Mouse (Mus musculus): Measurements from ENCODE around the gene Clcn2. TPM values are rescaled to one million over a fixed set of nuclear protein-coding genes. Genes with fewer than 3 reads are reported as not detected.

The Clcn2 gene
- 10 to 100 TPM; 15.2 to 26.5 TPM for total RNA-seq (2021)
- long read RNA-seq, experiment 1, transcript Clcn2-201 (24 exons, 3,128 nt) = major isoform, 11 of 23 reads
- long read RNA-seq, experiment 1, partial matches to known transcripts = 4 of 23 reads
- long read RNA-seq, experiment 1, other reads (novel, unspliced or antisense) = 8 of 23 reads
- long read RNA-seq, experiment 2, transcript Clcn2-201 (24 exons, 3,128 nt) = major isoform, 6 of 17 reads
- long read RNA-seq, experiment 2, partial matches to known transcripts = 1 of 17 reads
- long read RNA-seq, experiment 2, other reads (novel, unspliced or antisense) = 10 of 17 reads

GRCm38 (mm10) chr16:20717181-20717977 is at the start of gene Clcn2, which contains the start of gene Polr2h:
Gene Clcn2 (minus strand): TSS chr16:20717746.
Gene Polr2h (plus strand): TSS chr16:20717665.
- DNase-seq = peak; percentile 98

GRCm38 (mm10) chr16:20765244-20765643 is 47.7 kb upstream of the Clcn2 start:
- DNase-seq = peak; percentile 71

- peak; percentile 75 for DNase-seq
Observed at GRCm38 (mm10) chr16:20761681-20762080, 44.1 kb upstream of the Clcn2 start.

- no peak for DNase-seq
Observed at GRCm38 (mm10) chr16:20757385-20757784, 39.8 kb upstream of the Clcn2 start.

GRCm38 (mm10) chr16:20756052-20756451 is 38.5 kb upstream of the Clcn2 start:
- peak; percentile 62 for DNase-seq

- no peak for DNase-seq
Observed at GRCm38 (mm10) chr16:20750518-20750917, 33.0 kb upstream of the Clcn2 start.

GRCm38 (mm10) chr16:20746641-20747040 is 29.1 kb upstream of the Clcn2 start:
- DNase-seq = peak; percentile 71

GRCm38 (mm10) chr16:20739845-20740244 is 22.3 kb upstream of the Clcn2 start:
- DNase-seq = no peak

- no peak for DNase-seq
Observed at GRCm38 (mm10) chr16:20736823-20737222, 19.3 kb upstream of the Clcn2 start.

- no peak for DNase-seq
Observed at GRCm38 (mm10) chr16:20736168-20736567, 18.6 kb upstream of the Clcn2 start.

GRCm38 (mm10) chr16:20735651-20736050 is 18.1 kb upstream of the Clcn2 start:
- no peak for DNase-seq

GRCm38 (mm10) chr16:20733731-20734730 is 16.5 kb upstream of the Clcn2 start, which contains the start of gene Thpo:
Gene Thpo (minus strand): TSS chr16:20734511.
- DNase-seq = peak; percentile 20

GRCm38 (mm10) chr16:20732925-20733730 is 15.6 kb upstream of the Clcn2 start, which contains the start of gene Chrd:
Gene Chrd (plus strand): TSS chr16:20733127.
- peak; percentile 81 for DNase-seq

GRCm38 (mm10) chr16:20732251-20732924 is 14.8 kb upstream of the Clcn2 start:
- DNase-seq = no peak

GRCm38 (mm10) chr16:20731688-20732087 is 14.1 kb upstream of the Clcn2 start:
- no peak for DNase-seq

GRCm38 (mm10) chr16:20730293-20730711 is 12.8 kb upstream of the Clcn2 start:
- DNase-seq = no peak

- DNase-seq = no peak
Observed at GRCm38 (mm10) chr16:20726384-20726783, 8.8 kb upstream of the Clcn2 start.

- no peak for DNase-seq
Observed at GRCm38 (mm10) chr16:20725750-20726149, 8.2 kb upstream of the Clcn2 start.

- no peak for DNase-seq
Observed at GRCm38 (mm10) chr16:20725321-20725720, 7.8 kb upstream of the Clcn2 start.

- DNase-seq = peak; percentile 81
Observed at GRCm38 (mm10) chr16:20724338-20724748, 6.8 kb upstream of the Clcn2 start.

All from adrenal gland, postnatal 10 days (tissue).